Mouse (Mus musculus) liver, postnatal 0 days (tissue): ENCODE results near the gene Orm1. TPM values are rescaled to one million over a fixed set of nuclear protein-coding genes. Genes with fewer than 3 reads are reported as not detected.

Experiments used
- ATAC-seq: fragments of 200-750 bp; cut with Nextera tagmentation; 2 replicates; pipeline ENCODE4 v1.8.0; 2017; ENCODE audit warnings: mild to moderate bottlenecking, moderate library complexity
- DNase-seq: peaks from one replicate; pipeline ENCODE4 v3.0.0-alpha.2; 2016
- H3K27ac ChIP-seq: fragments of 300-500 bp; sonication (generic); 2 replicates; pipeline ENCODE4 v1.5.1; 2014; ENCODE audit warnings: antibody characterized with exemption, moderate library complexity, mild to moderate bottlenecking, low read depth
- H3K27me3 ChIP-seq: fragments of 300-500 bp; sonication (generic); 2 replicates; pipeline ENCODE4 v1.6.1; 2014; ENCODE audit warnings: low read length, control low read depth, mixed read lengths; ENCODE audit not compliant: insufficient read depth
- H3K36me3 ChIP-seq: fragments of 300-500 bp; sonication (generic); replicated peaks from 2 replicates; pipeline ENCODE4 v1.6.1; 2014; ENCODE audit warnings: mild to moderate bottlenecking, control low read depth, low read length, moderate library complexity, mixed read lengths; ENCODE audit not compliant: insufficient read depth
- H3K4me1 ChIP-seq: fragments of 300-500 bp; sonication (generic); 2 replicates; pipeline ENCODE4 v1.6.1; 2014; ENCODE audit warnings: antibody characterized with exemption, mild to moderate bottlenecking, control low read depth; ENCODE audit not compliant: insufficient read depth
- H3K4me2 ChIP-seq: fragments of 300-500 bp; sonication (generic); 2 replicates; pipeline ENCODE4 v1.6.1; 2014; ENCODE audit warnings: low read depth, mild to moderate bottlenecking, low read length, moderate library complexity, mixed read lengths
- H3K4me3 ChIP-seq: fragments of 300-500 bp; sonication (generic); 2 replicates; pipeline ENCODE4 v1.5.1; 2014; ENCODE audit warnings: low read depth, low read length
- H3K9ac ChIP-seq: fragments of 300-500 bp; sonication (generic); replicated peaks from 2 replicates; pipeline ENCODE4 v1.6.1; 2014; ENCODE audit warnings: mild to moderate bottlenecking, moderate library complexity
- H3K9me3 ChIP-seq: fragments of 300-500 bp; sonication (generic); 2 replicates; pipeline ENCODE4 v1.6.1; 2016; ENCODE audit warnings: mild to moderate bottlenecking, control low read depth, low read length, mixed read lengths
- CTCF ChIP-seq: sonication (generic); IDR thresholded peaks from 2 replicates; pipeline ENCODE4 v1.5.1; 2016; ENCODE audit warnings: antibody characterized with exemption, low read depth
- EP300 ChIP-seq: IDR thresholded peaks from 2 replicates; pipeline ENCODE4 v1.6.1; 2016; ENCODE audit warnings: antibody characterized with exemption, low read depth, mild to moderate bottlenecking
- WGBS: fragments of 180-500 bp; shearing (Covaris S2); extraction: QIAGEN DNeasy Blood & Tissue Kit; methylation state at CpG from one replicate; pipeline ENCODE4 v1.1.7; 2014; ENCODE audit not compliant: insufficient replicate concordance; 5-methylcytosine and 5-hydroxymethylcytosine counted together
- polyA plus RNA-seq: library from polyadenylated mRNA; unstranded; fragments of >200 nt; fragmentation: Nextera tagmentation; extraction: Ambion mirVana; gene quantifications from 2 replicates; pipeline ENCODE4 v1.2.1, GENCODE M21; 2015

Orm1 gene
- polyA plus RNA-seq, 1 experiment from 2014 or later: 2.5 TPM

DNA sequence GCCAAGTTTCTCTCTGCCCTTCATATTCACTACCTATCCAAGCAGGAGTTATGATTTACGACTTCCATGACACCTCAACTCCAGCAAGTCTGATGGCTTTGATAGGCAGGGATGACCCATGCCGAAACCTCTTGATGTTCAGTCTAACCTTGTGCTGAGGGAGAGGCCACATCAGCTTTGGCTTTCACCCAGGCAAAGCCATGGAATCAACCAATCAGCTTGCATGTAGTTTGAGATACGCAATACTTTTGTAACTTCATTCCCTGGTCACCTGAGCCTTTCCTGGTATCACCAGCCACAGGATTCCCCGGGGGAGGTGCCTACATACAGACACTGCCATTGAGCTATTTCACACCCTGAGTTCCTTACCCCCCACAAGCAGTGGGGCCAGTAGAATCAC lies 2.3 kb downstream of the Orm1 start:
- no peak overlapping the region for H3K27ac ChIP-seq
- peak; percentile 65 for ATAC-seq

DNA sequence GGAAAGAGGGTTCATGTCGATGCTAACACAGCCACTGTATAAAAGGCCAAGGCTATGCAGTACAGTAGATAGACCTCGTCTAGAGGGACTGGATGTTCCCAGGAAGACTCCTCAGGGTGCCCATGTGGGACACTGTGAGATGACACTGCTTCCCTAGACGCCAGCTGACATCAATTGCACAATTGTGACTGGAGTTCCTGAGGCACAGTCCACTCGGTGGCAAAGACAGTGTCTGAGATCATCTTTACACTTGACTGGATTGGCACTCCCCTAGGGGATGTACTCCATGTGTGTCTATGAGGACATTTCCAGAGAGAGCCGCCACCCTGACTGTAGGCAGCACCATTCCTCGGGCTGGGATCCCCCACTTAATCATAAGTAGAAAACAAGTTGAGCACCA lies 4.2 kb downstream of the Orm1 start:
- TF ChIP-seq CTCF: no peak
- H3K36me3 ChIP-seq: no peaks in the 10 kb centered on the region
- WGBS: 55% methylated on average over 6 of the region's 6 CpGs
- DNase-seq: no peak
- no peak overlapping the region for H3K4me3 ChIP-seq
- no peak overlapping the region for H3K9ac ChIP-seq
- H3K4me2 ChIP-seq: no peak overlapping the region
- no peaks in the 10 kb centered on the region for H3K27me3 ChIP-seq
- no peak overlapping the region for H3K27ac ChIP-seq
- ATAC-seq: no peak
- H3K9me3 ChIP-seq: no peaks in the 10 kb centered on the region
- no peaks in the 10 kb centered on the region for H3K4me1 ChIP-seq

More for the DNA sequence above, 2.3 kb downstream of the Orm1 start:
- TF ChIP-seq CTCF: no peak
- TF ChIP-seq EP300: no peak
- Histone ChIP-seq H3K9ac (no peak overlapping the region), H3K4me1 (no peaks in the 10 kb centered on the region), H3K9me3 (no peaks in the 10 kb centered on the region), H3K4me2 (no peak overlapping the region), H3K36me3 (no peaks in the 10 kb centered on the region), H3K27me3 (no peaks in the 10 kb centered on the region), H3K4me3 (no peak overlapping the region)
- DNase-seq: no peak
- 63% methylated on average over 4 of the region's 4 CpGs for WGBS

DNA sequence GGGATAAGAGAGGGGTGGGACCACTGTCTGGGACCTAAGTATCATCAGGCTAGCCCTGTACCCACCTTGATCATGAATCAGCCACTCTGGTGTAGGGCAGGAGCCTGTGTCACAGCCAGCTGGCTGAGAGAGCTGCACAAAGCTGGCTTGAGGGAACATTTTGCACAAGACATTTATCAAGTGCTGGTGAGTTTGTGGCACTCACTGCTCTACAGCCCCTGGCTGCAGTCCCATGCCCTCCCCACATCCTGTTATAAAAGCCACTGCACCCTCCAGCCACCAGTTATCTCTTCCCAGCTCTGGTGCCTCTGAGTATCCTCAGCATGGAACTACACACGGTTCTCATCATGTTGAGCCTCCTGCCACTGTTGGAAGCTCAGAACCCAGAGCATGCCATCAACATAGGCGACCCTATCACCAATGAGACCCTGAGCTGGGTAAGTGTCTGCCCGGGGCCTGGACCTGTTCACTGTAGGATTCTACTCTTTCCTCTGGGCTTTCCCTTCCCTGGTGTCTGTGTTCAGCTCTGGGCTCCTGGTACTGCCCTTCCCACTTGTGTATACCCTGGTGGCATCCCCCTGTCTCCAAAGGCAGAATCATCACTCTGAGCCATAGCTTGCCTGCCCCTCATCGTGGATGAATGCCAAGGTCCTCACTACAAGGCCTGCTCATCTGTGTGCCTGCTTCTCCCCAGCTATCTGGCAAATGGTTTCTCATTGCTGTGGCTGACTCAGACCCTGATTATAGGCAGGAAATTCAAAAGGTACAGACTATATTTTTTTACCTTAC lies 11.7 kb downstream of the Orm1 start, which contains the start of gene Orm3:
Gene Orm3 (plus strand): TSS at position 286 of the 789 bp plus-strand sequence.
- no peaks in the 10 kb centered on the region for H3K36me3 ChIP-seq
- TF ChIP-seq EP300 (no peak), CTCF (no peak)
- no peaks in the 10 kb centered on the region for H3K27me3 ChIP-seq
- 60% methylated on average over 4 of the region's 4 CpGs for WGBS
- H3K9ac ChIP-seq: no peak within 1 kb of the TSS
- H3K4me3 ChIP-seq: no peak within 1 kb of the TSS
- ATAC-seq: no peak
- peaks cover 9% of the 10 kb centered on the region for H3K4me1 ChIP-seq
- H3K27ac ChIP-seq: no peak within 1 kb of the TSS
- no peaks in the 10 kb centered on the region for H3K9me3 ChIP-seq
- no peak within 1 kb of the TSS for H3K4me2 ChIP-seq
- no peak for DNase-seq

DNA sequence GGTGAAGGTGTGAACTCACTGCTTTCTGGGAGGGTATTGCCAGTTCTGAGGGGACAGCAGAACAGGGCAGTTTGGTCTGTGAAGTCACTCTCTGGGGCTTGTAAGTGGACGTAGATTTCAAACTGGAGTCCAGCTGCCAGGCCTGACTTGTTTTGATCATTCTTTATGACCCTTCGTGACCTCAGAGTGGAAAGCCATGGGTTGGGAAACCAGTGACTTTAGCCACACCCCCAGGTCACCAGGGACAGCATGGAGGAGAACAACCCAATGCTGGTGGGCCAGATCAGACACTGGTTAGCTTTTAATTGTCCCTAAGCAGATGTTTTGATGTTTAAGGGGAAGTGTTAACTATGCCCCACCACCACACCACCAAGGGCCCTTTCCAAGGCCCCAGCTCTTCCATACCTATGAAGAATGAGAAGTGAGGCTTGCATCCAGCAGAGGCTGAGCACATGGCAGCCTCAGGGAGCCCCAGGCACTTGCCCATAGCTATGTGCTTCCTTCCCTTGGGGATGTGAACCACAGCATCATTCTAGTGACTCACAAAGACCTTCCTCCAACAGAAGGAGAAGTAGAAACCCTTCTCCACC lies 12.7 kb downstream of the Orm1 start:
- DNase-seq (peak; percentile 53), ATAC-seq (peak; percentile 79)
- TF ChIP-seq EP300 (no peak), CTCF (no peak)
- Histone ChIP-seq H3K9ac (no peak overlapping the region), H3K36me3 (no peaks in the 10 kb centered on the region), H3K4me1 (peaks cover 9% of the 10 kb centered on the region), H3K9me3 (no peaks in the 10 kb centered on the region), H3K4me3 (no peak overlapping the region), H3K27ac (no peak overlapping the region), H3K4me2 (no peak overlapping the region), H3K27me3 (no peaks in the 10 kb centered on the region)
- 38% methylated on average over 2 of the region's 2 CpGs for WGBS

DNA sequence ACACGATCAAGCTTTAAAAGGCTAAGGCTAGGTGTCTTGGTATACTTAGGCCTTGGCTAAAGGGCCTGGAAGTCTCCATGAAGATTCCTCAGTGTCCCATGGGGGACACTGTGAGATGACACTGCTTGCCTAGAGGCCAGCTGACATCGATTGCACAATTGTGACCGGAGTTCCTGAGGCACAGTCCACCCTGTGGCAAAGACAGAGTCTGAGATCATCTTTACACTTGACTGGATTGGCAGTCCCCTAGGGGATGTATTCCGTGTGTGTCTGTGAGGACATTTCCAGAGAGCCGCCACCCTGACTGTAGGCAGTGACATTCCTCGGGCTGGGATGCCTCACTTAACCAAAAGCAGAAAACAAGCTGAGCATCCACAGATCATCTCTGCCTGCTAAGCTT lies 15.5 kb downstream of the Orm1 start:
- Histone ChIP-seq H3K36me3 (no peaks in the 10 kb centered on the region), H3K4me1 (peaks cover 9% of the 10 kb centered on the region), H3K27ac (no peak overlapping the region), H3K27me3 (no peaks in the 10 kb centered on the region), H3K9me3 (no peaks in the 10 kb centered on the region), H3K9ac (no peak overlapping the region), H3K4me2 (no peak overlapping the region), H3K4me3 (no peak overlapping the region)
- ATAC-seq (peak; percentile 73), DNase-seq (peak; percentile 38)
- WGBS: 64% methylated on average over 6 of the region's 6 CpGs
- TF ChIP-seq CTCF (no peak), EP300 (no peak)

DNA sequence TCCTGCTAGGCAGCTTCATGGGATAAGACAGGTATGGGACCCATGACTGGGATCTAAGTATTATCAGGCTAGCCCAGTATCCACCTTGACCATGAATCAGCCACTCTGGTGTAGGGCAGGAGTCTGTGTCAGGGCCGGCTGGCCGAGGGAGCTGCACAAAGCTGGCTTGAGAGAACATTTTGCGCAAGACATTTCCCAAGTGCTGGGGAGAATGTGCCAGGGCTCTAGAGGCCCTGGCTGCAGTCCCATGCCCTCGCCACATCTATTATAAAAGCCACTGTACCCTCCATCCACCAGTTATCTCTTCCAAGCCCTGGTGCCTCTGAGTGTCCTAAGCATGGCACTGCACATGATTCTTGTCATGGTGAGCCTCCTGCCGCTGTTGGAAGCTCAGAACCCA lies 17.8 kb downstream of the Orm1 start, which contains the start of gene Orm2:
Gene Orm2 (plus strand): TSS at position 300 of the 400 bp plus-strand sequence.
- no peak within 1 kb of the TSS for H3K9ac ChIP-seq
- no peak within 1 kb of the TSS for H3K27ac ChIP-seq
- no peaks in the 10 kb centered on the region for H3K27me3 ChIP-seq
- 73% methylated on average over 5 of the region's 5 CpGs for WGBS
- no peak for DNase-seq
- no peak within 1 kb of the TSS for H3K4me3 ChIP-seq
- H3K36me3 ChIP-seq: 0 out of 2 replicates have a peak, but pooled peaks cover under 1% of the 10 kb centered on the region
- H3K9me3 ChIP-seq: no peaks in the 10 kb centered on the region
- TF ChIP-seq EP300: no peak
- peaks cover 4% of the 10 kb centered on the region for H3K4me1 ChIP-seq
- H3K4me2 ChIP-seq: no peak within 1 kb of the TSS
- ATAC-seq: no peak
